Mouse (Mus musculus) MEL (cell line): ENCODE measurements around the gene Nxph3. TPM values are rescaled to one million over a fixed set of nuclear protein-coding genes. Genes with fewer than 3 reads are reported as not detected.

Experiments
- DNase-seq: peaks from one replicate; pipeline ENCODE4 v3.0.0; 2011; ENCODE audit warnings: low read depth, low spot score
- H3K27ac ChIP-seq: 2 replicates; pipeline ENCODE4 v1.5.1; 2012; ENCODE audit warnings: low read depth, mild to moderate bottlenecking, control low read depth, low read length, moderate library complexity; ENCODE audit not compliant: control insufficient read depth
- H3K27me3 ChIP-seq, 2 experiments: fragments of 150-350 bp in 1 of 2; sonication (generic) in 1 of 2; 2 replicates each; pipeline ENCODE4 v1.6.1; 2012; ENCODE audit warnings: low read length in 2 of 2, mild to moderate bottlenecking in 2 of 2, improper control_type of control experiment in 1 of 2, moderate library complexity in 1 of 2; ENCODE audit not compliant: insufficient read depth in 2 of 2, control insufficient read depth in 1 of 2
- H3K36me3 ChIP-seq, 2 experiments: 2 replicates each; pipeline ENCODE4 v1.6.1; 2012 to 2014; ENCODE audit warnings: low read length in 2 of 2, improper control_type of control experiment in 1 of 2, inconsistent platforms in 1 of 2, mild to moderate bottlenecking in 1 of 2; ENCODE audit not compliant: insufficient read depth in 2 of 2, control insufficient read depth in 1 of 2
- H3K4me1 ChIP-seq, 2 experiments: fragments of 150-350 bp in 1 of 2; sonication (generic) in 1 of 2; 2 replicates each; pipeline ENCODE4 v1.6.1; 2012; ENCODE audit warnings: low read length in 2 of 2, improper control_type of control experiment in 1 of 2, mild to moderate bottlenecking in 1 of 2; ENCODE audit not compliant: insufficient read depth in 2 of 2, control insufficient read depth in 1 of 2
- H3K4me3 ChIP-seq, 2 experiments: fragments of 150-350 bp in 1 of 2; sonication (generic) in 1 of 2; 2 replicates each; pipeline ENCODE4 v1.5.1; 2012; ENCODE audit warnings: low read depth in 2 of 2, low read length in 2 of 2, mild to moderate bottlenecking in 2 of 2, moderate library complexity in 2 of 2, control low read depth in 1 of 2, improper control_type of control experiment in 1 of 2; ENCODE audit not compliant: control insufficient read depth in 1 of 2, insufficient read depth in 1 of 2
- H3K79me2 ChIP-seq: 2 replicates; pipeline ENCODE4 v1.6.1; 2012; ENCODE audit warnings: mild to moderate bottlenecking, low read length, moderate library complexity; ENCODE audit not compliant: control insufficient read depth, poor library complexity, insufficient read depth
- H3K9ac ChIP-seq: 2 replicates; pipeline ENCODE4 v1.6.1; 2012; ENCODE audit warnings: low read depth, mild to moderate bottlenecking, control low read depth, low read length, moderate library complexity; ENCODE audit not compliant: control insufficient read depth, poor library complexity, severe bottlenecking
- H3K9me3 ChIP-seq: fragments of 150-350 bp; sonication (generic); replicated peaks from 2 replicates; pipeline ENCODE4 v1.6.1; 2012; ENCODE audit warnings: mild to moderate bottlenecking, low read length, improper control_type of control experiment, moderate library complexity; ENCODE audit not compliant: insufficient read depth
- BHLHE40 ChIP-seq: IDR thresholded peaks from 2 replicates; pipeline ENCODE4 v1.6.1; 2012; ENCODE audit warnings: low read depth, mild to moderate bottlenecking, inconsistent platforms, low read length, improper control_type of control experiment, borderline replicate concordance
- CHD1 ChIP-seq: IDR thresholded peaks from 2 replicates; pipeline ENCODE4 v1.6.1; 2012; ENCODE audit warnings: low read depth, mild to moderate bottlenecking, inconsistent platforms, low read length, improper control_type of control experiment
- CTCF ChIP-seq, 3 experiments: IDR thresholded peaks in 2 of 3; conservative IDR thresholded peaks in 1 of 3; 2 replicates each; pipeline ENCODE4 v1.5.1; 2011 to 2012; ENCODE audit warnings: low read length in 3 of 3, low read depth in 2 of 3, mild to moderate bottlenecking in 2 of 3, improper control_type of control experiment in 1 of 3, inconsistent platforms in 1 of 3, mixed read lengths in 1 of 3, moderate library complexity in 1 of 3; ENCODE audit not compliant: control insufficient read depth in 1 of 3, insufficient read depth in 1 of 3, poor library complexity in 1 of 3, severe bottlenecking in 1 of 3
- E2F4 ChIP-seq: IDR thresholded peaks from 2 replicates; pipeline ENCODE4 v1.6.1; 2011; ENCODE audit warnings: low read depth, low read length, improper control_type of control experiment, borderline replicate concordance
- ELF1 ChIP-seq: IDR thresholded peaks from 2 replicates; pipeline ENCODE4 v1.6.1; 2014; ENCODE audit warnings: low read depth, mild to moderate bottlenecking, inconsistent platforms, low read length, improper control_type of control experiment, moderate library complexity
- EP300 ChIP-seq, 2 experiments: IDR thresholded peaks; 2 replicates each; pipeline ENCODE4 v1.6.1; 2011; ENCODE audit warnings: improper control_type of control experiment in 2 of 2, low read length in 2 of 2, low read depth in 1 of 2, mild to moderate bottlenecking in 1 of 2
- HCFC1 ChIP-seq: IDR thresholded peaks from 2 replicates; pipeline ENCODE4 v1.6.1; 2012; ENCODE audit warnings: low read depth, mild to moderate bottlenecking, inconsistent platforms, low read length, improper control_type of control experiment, moderate library complexity
- KAT2A ChIP-seq: conservative IDR thresholded peaks from 2 replicates; pipeline ENCODE4 v1.6.1; 2012; ENCODE audit warnings: low read depth, low read length, improper control_type of control experiment, inconsistent platforms
- MAFK ChIP-seq: IDR thresholded peaks from 2 replicates; pipeline ENCODE4 v1.6.1; 2011; ENCODE audit warnings: low read depth, mild to moderate bottlenecking, low read length, improper control_type of control experiment, borderline replicate concordance
- MEF2A ChIP-seq: IDR thresholded peaks from 2 replicates; pipeline ENCODE4 v1.6.1; 2014; ENCODE audit warnings: low read depth, mild to moderate bottlenecking, inconsistent platforms, low read length, improper control_type of control experiment; ENCODE audit not compliant: poor library complexity, insufficient replicate concordance, severe bottlenecking; ENCODE audit errors: extremely low read depth
- MYB ChIP-seq: IDR thresholded peaks from 2 replicates; pipeline ENCODE4 v1.6.1; 2011; ENCODE audit warnings: mild to moderate bottlenecking, low read depth, low read length, improper control_type of control experiment
- MYC ChIP-seq: IDR thresholded peaks from 2 replicates; pipeline ENCODE4 v1.6.1; 2011; ENCODE audit warnings: low read depth, mild to moderate bottlenecking, low read length, improper control_type of control experiment, moderate library complexity
- POLR2AphosphoS2 ChIP-seq: IDR thresholded peaks from 2 replicates; pipeline ENCODE4 v1.6.1; 2011; ENCODE audit warnings: low read length, improper control_type of control experiment
- POLR2AphosphoS5 ChIP-seq: IDR thresholded peaks from 2 replicates; pipeline ENCODE4 v1.6.1; 2012; ENCODE audit warnings: low read depth, borderline replicate concordance, mild to moderate bottlenecking, inconsistent platforms, low read length, moderate library complexity, mixed read lengths
- RCOR1 ChIP-seq: IDR thresholded peaks from 2 replicates; pipeline ENCODE4 v1.6.1; 2012; ENCODE audit warnings: low read depth, mild to moderate bottlenecking, inconsistent platforms, low read length, improper control_type of control experiment
- SIN3A ChIP-seq: IDR thresholded peaks from 2 replicates; pipeline ENCODE4 v1.6.1; 2012; ENCODE audit warnings: low read length, improper control_type of control experiment, inconsistent platforms
- SMC3 ChIP-seq: IDR thresholded peaks from 2 replicates; pipeline ENCODE4 v1.6.1; 2011; ENCODE audit warnings: low read depth, low read length, improper control_type of control experiment
- TAL1 ChIP-seq: IDR thresholded peaks from 2 replicates; pipeline ENCODE4 v1.6.1; 2012; ENCODE audit warnings: mild to moderate bottlenecking, inconsistent platforms, low read length, moderate library complexity, mixed read lengths
- UBTF ChIP-seq: IDR thresholded peaks from 2 replicates; pipeline ENCODE4 v1.6.1; 2012; ENCODE audit warnings: low read depth, mild to moderate bottlenecking, inconsistent platforms, low read length, improper control_type of control experiment, moderate library complexity, borderline replicate concordance; ENCODE audit not compliant: insufficient read depth
- ZKSCAN1 ChIP-seq: IDR thresholded peaks from 2 replicates; pipeline ENCODE4 v1.6.1; 2012; ENCODE audit warnings: low read depth, mild to moderate bottlenecking, inconsistent platforms, low read length, improper control_type of control experiment, moderate library complexity
- ZMIZ1 ChIP-seq: IDR thresholded peaks from 2 replicates; pipeline ENCODE4 v1.6.1; 2012; ENCODE audit warnings: low read depth, mild to moderate bottlenecking, inconsistent platforms, low read length, improper control_type of control experiment, moderate library complexity
- polyA plus RNA-seq, 2 experiments: library from polyadenylated mRNA; stranded (reverse) in 1 of 2; unstranded in 1 of 2; fragments of >175 nt in 1 of 2; fragments of >200 nt in 1 of 2; gene quantifications; 2 replicates each; pipeline versions ENCODE4 v1.2.1 to v1.2.4; 2012; ENCODE audit warnings: low replicate concordance in 2 of 2, low read depth in 1 of 2; ENCODE audit not compliant: insufficient read length in 2 of 2, insufficient read depth in 1 of 2, missing spikeins in 1 of 2
- total RNA-seq: library from RNA; depleted of rRNA; stranded (reverse); fragments of 300-350 nt; gene quantifications from 2 replicates; pipeline ENCODE4 v1.2.3, GENCODE M21; 2012; rRNA removed

The Nxph3 gene
- total and polyA plus RNA-seq, 3 experiments, result not detected

GRCm38 (mm10) chr11:95462168-95462567, 52.2 kb downstream of the Nxph3 start:
- Histone ChIP-seq H3K4me1 (no peaks in the 10 kb centered on the region), H3K27ac (no peak overlapping the region), H3K79me2 (peaks cover 5% of the 10 kb centered on the region; the same call in 1 of the 2 replicates), H3K9ac (no peak overlapping the region), H3K4me3 (no peak overlapping the region), H3K27me3 (no peaks in the 10 kb centered on the region), H3K9me3 (no peaks in the 10 kb centered on the region), H3K36me3 (peaks cover 0 to 6% of the 10 kb centered on the region in 2 experiments; a peak in 2 of 4 replicates)
- DNase-seq, result no peak
- TF ChIP-seq CHD1, result no peak
- no peak for TF ChIP-seq EP300 (IDR thresholded peaks at IDR 0.05; ENCODE audit: low read depth in 1 of 2, low read length in 2 of 2)
- TF ChIP-seq TAL1, result no peak
- TF ChIP-seq CTCF (IDR thresholded peaks at IDR 0.05 in 2 of 3, conservative IDR thresholded peaks at IDR 0.05 in 1 of 3; ENCODE audit: control insufficient read depth in 1 of 3, insufficient read depth in 1 of 3, low read depth in 2 of 3, low read length in 3 of 3, poor library complexity in 1 of 3, severe bottlenecking in 1 of 3), result no peak
- no peak for TF ChIP-seq POLR2AphosphoS5
- no peak for TF ChIP-seq MAFK
- TF ChIP-seq SMC3, result no peak
- no peak for TF ChIP-seq ZKSCAN1
- TF ChIP-seq UBTF, result no peak
- TF ChIP-seq E2F4, result no peak
- no peak for TF ChIP-seq ELF1

DNA sequence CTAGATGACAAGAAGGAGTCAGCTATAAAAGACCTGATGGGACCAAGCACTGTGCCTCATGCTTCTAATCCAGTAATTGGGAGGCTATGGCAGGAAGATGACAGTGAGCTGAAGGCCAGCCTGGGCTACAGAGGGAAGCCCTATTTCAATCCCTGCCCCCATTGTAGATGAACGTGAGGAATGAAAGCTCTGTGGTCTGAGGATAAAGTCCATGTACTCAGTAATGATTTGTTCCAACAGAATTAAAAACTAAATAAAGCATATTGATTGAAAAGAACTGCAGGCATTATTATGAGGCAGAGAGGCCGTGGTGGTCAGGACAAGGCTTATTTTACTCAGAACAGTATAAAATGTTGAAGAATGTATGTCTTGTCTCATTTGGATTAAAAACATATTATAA, 53.5 kb downstream of the Nxph3 start:
- no peak for DNase-seq
- H3K27me3 ChIP-seq, result no peaks in the 10 kb centered on the region
- H3K4me1 ChIP-seq, result no peaks in the 10 kb centered on the region
- TF ChIP-seq POLR2AphosphoS2, result no peak
- TF ChIP-seq MYC, result no peak
- TF ChIP-seq MYB, result no peak
- no peak for TF ChIP-seq UBTF
- TF ChIP-seq BHLHE40, result no peak
- no peak for TF ChIP-seq MEF2A
- TF ChIP-seq ZMIZ1, result no peak
- no peak for TF ChIP-seq CTCF (IDR thresholded peaks at IDR 0.05 in 2 of 3, conservative IDR thresholded peaks at IDR 0.05 in 1 of 3; ENCODE audit: control insufficient read depth in 1 of 3, insufficient read depth in 1 of 3, low read depth in 2 of 3, low read length in 3 of 3, poor library complexity in 1 of 3, severe bottlenecking in 1 of 3)
- TF ChIP-seq KAT2A, result no peak
- TF ChIP-seq RCOR1, result no peak
- no peak for TF ChIP-seq SIN3A
- TF ChIP-seq HCFC1, result no peak
- no peak overlapping the region for H3K4me3 ChIP-seq
- H3K27ac ChIP-seq, result no peak overlapping the region
- H3K9ac ChIP-seq, result no peak overlapping the region
- peaks cover 0 to 6% of the 10 kb centered on the region in 2 experiments; a peak in 1 of 4 replicates for H3K36me3 ChIP-seq
- H3K79me2 ChIP-seq, result peaks cover 7% of the 10 kb centered on the region; the same call in 1 of the 2 replicates
- H3K9me3 ChIP-seq, result no peaks in the 10 kb centered on the region

Other genes starting within 250 kb of the Nxph3 start
- 81.4 and 83.1 TPM in 2 replicates for gene Kat7, start 204.3 kb downstream of the Nxph3 start, total RNA-seq
- gene Kat7, start 204.3 kb downstream of the Nxph3 start, polyA plus RNA-seq, result 100 to 1,000 TPM in 1 of 2 experiments, 10 to 100 TPM in 1; 95.4 to 100 TPM
- gene Fam117a, start 177.6 kb downstream of the Nxph3 start, total RNA-seq, result 37.1 and 49.9 TPM in 2 replicates
- 100 to 1,000 TPM in 1 of 2 experiments, not detected in 1; 116 TPM for gene Fam117a, start 177.6 kb downstream of the Nxph3 start, polyA plus RNA-seq
- gene Slc35b1, start 129.9 kb downstream of the Nxph3 start, total RNA-seq, result 51.8 and 59.1 TPM in 2 replicates
- 10 to 100 TPM in 1 of 2 experiments, not detected in 1; 82.4 TPM for gene Slc35b1, start 129.9 kb downstream of the Nxph3 start, polyA plus RNA-seq
- 41.5 and 45.7 TPM in 2 replicates for gene Spop, start 100.5 kb downstream of the Nxph3 start, total RNA-seq
- 10 to 100 TPM in 1 of 2 experiments, not detected in 1; 84.0 TPM for gene Spop, start 100.5 kb downstream of the Nxph3 start, polyA plus RNA-seq
- not detected in 2 replicates for gene Ngfr, start 73.2 kb upstream of the Nxph3 start, total RNA-seq
- not detected for gene Ngfr, start 73.2 kb upstream of the Nxph3 start, polyA plus RNA-seq
- gene Phb, start 152.4 kb upstream of the Nxph3 start, total RNA-seq, result 784 and 788 TPM in 2 replicates
- gene Phb, start 152.4 kb upstream of the Nxph3 start, polyA plus RNA-seq, result 100 to 1,000 TPM in 1 of 2 experiments, not detected in 1; 302 TPM
- 31.8 and 34.1 TPM in 2 replicates for gene Zfp652, start 198.1 kb upstream of the Nxph3 start, total RNA-seq
- 10 to 100 TPM; 19.3 to 38.5 TPM for gene Zfp652, start 198.1 kb upstream of the Nxph3 start, polyA plus RNA-seq
- 0.59 and 0.73 TPM in 2 replicates for gene B130006D01Rik, start 209.0 kb upstream of the Nxph3 start, total RNA-seq
- gene B130006D01Rik, start 209.0 kb upstream of the Nxph3 start, polyA plus RNA-seq, result under 1 TPM in 1 of 2 experiments, not detected in 1; 0.11 TPM